Mouse (Mus musculus): ENCODE results near the gene Ccdc96. TPM values are rescaled to one million over a fixed set of nuclear protein-coding genes. Genes with fewer than 3 reads are reported as not detected.

The Ccdc96 gene
- polyA plus RNA-seq, 1 experiment from 2014 or later, result 0.74 TPM

DNA sequence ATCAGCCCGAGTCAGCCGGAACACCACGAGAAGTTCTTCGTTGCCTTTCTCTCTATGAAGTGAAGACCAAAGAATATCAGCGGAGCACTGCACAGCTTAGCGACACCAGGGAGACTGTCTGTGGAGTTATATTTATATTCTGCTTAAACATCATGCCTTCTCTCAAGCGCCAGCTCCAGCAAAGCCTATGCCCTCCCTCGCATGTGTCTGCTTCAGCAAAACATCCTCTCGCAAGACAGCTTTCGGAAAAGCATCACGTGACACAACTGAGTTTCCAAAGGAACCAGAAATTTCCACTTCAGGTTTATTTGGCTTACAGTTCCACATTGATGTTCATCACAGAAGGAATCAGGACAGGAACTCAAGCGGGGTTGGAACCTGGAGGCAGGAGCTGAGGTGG is 36.5 kb upstream of the Ccdc96 start:
- TF ChIP-seq CTCF (IDR thresholded peaks at IDR 0.05; ENCODE audit: low read depth), result no peak
- Histone ChIP-seq H3K4me2 (ENCODE audit: low read length) (no peak overlapping the region), H3K4me3 (replicated peaks; ENCODE audit: low read depth, low read length) (no peak overlapping the region), H3K36me3 (ENCODE audit: insufficient read depth, low read length) (no peaks in the 10 kb centered on the region), H3K27ac (no peak overlapping the region), H3K9ac (ENCODE audit: low read depth, low read length) (no peak overlapping the region), H3K4me1 (replicated peaks; ENCODE audit: insufficient read depth, low read length) (no peaks in the 10 kb centered on the region), H3K27me3 (ENCODE audit: insufficient read depth, low read length) (no peaks in the 10 kb centered on the region), H3K9me3 (replicated peaks; ENCODE audit: low read length) (no peaks in the 10 kb centered on the region)
- ATAC-seq (replicated peaks; ENCODE audit: low FRiP score, low read depth) (no peak), DNase-seq (ENCODE audit: low spot score) (no peak)
- 91% methylated on average over 12 of the region's 12 CpGs for WGBS

DNA sequence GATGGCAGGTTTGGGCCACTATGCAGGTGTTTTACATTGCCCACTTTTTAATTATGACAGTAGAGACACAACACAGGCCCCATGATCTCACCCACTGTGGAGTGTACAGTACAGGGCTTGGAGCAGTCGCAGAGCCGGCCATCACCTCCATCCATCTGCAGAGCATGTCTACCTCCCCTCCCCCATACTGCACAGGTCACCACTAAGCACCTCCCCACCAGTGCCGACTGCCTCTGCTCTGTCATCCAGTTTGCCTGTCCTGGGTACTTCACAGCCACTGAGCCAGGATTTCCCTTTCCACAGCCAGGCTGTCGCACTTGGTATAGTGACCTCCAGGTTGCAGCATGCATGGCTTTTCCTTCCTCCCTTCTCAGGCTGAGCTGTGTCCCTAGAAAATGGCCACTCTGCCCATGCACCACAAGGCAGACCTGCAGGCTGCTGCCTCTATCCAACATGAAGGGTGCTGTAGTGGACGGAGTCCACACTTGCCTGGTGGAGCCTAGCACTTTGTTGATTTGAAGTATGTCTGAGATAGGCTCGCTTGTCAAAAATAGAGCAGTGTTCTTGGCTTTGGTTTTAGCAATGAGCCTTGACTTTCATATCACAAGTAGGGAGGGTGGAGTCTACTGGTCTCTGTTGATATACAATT is 34.6 kb upstream of the Ccdc96 start:
- no peaks in the 10 kb centered on the region for H3K27me3 ChIP-seq (ENCODE audit: insufficient read depth, low read length)
- WGBS, result 61% methylated on average over 6 of the region's 6 CpGs
- ATAC-seq (replicated peaks; ENCODE audit: low FRiP score, low read depth), result no peak
- DNase-seq (ENCODE audit: low spot score), result no peak
- no peak overlapping the region for H3K4me3 ChIP-seq (replicated peaks; ENCODE audit: low read depth, low read length)
- H3K4me2 ChIP-seq (ENCODE audit: low read length), result no peak overlapping the region
- no peaks in the 10 kb centered on the region for H3K36me3 ChIP-seq (ENCODE audit: insufficient read depth, low read length)
- no peaks in the 10 kb centered on the region for H3K9me3 ChIP-seq (replicated peaks; ENCODE audit: low read length)
- H3K9ac ChIP-seq (ENCODE audit: low read depth, low read length), result no peak overlapping the region
- H3K4me1 ChIP-seq (replicated peaks; ENCODE audit: insufficient read depth, low read length), result no peaks in the 10 kb centered on the region
- H3K27ac ChIP-seq, result no peak overlapping the region
- TF ChIP-seq CTCF (IDR thresholded peaks at IDR 0.05; ENCODE audit: low read depth), result no peak

DNA sequence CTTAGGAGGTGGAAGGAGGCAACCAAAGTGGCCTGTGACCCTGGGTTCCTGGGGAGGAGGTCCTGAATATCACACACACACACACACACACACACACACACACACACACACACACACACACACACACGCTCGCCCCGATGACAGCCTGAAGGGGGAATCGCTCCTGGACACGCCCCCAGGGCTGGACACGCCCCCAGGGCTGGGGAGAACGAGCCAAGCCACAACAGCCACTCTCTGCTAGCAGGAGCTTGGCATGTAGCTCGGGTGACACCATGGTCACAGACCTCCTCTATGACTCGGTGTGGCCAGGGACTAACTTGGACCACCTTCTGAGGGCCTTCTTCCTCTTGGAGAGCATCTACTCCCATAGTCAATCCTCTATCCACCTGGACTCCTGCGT is 33.3 kb upstream of the Ccdc96 start:
- Histone ChIP-seq H3K27me3 (ENCODE audit: insufficient read depth, low read length) (no peaks in the 10 kb centered on the region), H3K9ac (ENCODE audit: low read depth, low read length) (no peak overlapping the region), H3K4me2 (ENCODE audit: low read length) (no peak overlapping the region), H3K4me3 (replicated peaks; ENCODE audit: low read depth, low read length) (no peak overlapping the region), H3K9me3 (replicated peaks; ENCODE audit: low read length) (no peaks in the 10 kb centered on the region), H3K36me3 (ENCODE audit: insufficient read depth, low read length) (no peaks in the 10 kb centered on the region), H3K4me1 (replicated peaks; ENCODE audit: insufficient read depth, low read length) (no peaks in the 10 kb centered on the region), H3K27ac (no peak overlapping the region)
- TF ChIP-seq CTCF (IDR thresholded peaks at IDR 0.05; ENCODE audit: low read depth), result no peak
- ATAC-seq (replicated peaks; ENCODE audit: low FRiP score, low read depth) (no peak), DNase-seq (ENCODE audit: low spot score) (no peak)
- 19% methylated on average over 10 of the region's 10 CpGs for WGBS

DNA sequence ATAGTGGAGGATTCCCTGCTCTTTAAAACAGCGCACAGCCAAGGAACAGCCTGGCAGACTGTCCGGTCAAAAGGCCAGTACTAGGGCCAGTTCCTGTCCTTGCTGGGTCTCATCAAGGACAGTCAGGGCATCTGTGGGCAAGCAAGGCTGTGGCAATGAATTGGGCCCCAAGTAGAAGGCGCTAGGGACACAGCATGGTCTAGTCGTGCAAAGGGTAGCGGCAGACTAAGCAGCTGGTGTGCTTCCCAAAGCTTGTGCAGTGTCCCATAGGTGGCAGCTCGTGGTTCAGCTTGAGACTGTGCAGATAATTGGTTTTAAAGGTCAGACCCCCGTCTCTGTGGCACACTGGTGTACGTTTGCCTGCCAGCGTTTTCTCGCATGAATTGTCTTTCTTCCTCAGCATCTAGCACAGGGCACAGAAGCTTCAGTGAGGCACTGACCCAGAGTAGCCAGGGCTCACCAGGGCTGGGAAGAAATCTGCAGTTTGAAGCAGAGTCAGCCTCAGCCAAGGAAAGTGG is 32.5 kb upstream of the Ccdc96 start:
- Histone ChIP-seq H3K27ac (no peak overlapping the region), H3K4me2 (ENCODE audit: low read length) (no peak overlapping the region), H3K27me3 (ENCODE audit: insufficient read depth, low read length) (no peaks in the 10 kb centered on the region), H3K9ac (ENCODE audit: low read depth, low read length) (no peak overlapping the region), H3K4me3 (replicated peaks; ENCODE audit: low read depth, low read length) (no peak overlapping the region), H3K9me3 (replicated peaks; ENCODE audit: low read length) (no peaks in the 10 kb centered on the region), H3K4me1 (replicated peaks; ENCODE audit: insufficient read depth, low read length) (no peaks in the 10 kb centered on the region), H3K36me3 (ENCODE audit: insufficient read depth, low read length) (no peaks in the 10 kb centered on the region)
- TF ChIP-seq CTCF (IDR thresholded peaks at IDR 0.05; ENCODE audit: low read depth), result no peak
- ATAC-seq (replicated peaks; ENCODE audit: low FRiP score, low read depth) (no peak), DNase-seq (ENCODE audit: low spot score) (no peak)
- 50% methylated on average over 10 of the region's 10 CpGs for WGBS

DNA sequence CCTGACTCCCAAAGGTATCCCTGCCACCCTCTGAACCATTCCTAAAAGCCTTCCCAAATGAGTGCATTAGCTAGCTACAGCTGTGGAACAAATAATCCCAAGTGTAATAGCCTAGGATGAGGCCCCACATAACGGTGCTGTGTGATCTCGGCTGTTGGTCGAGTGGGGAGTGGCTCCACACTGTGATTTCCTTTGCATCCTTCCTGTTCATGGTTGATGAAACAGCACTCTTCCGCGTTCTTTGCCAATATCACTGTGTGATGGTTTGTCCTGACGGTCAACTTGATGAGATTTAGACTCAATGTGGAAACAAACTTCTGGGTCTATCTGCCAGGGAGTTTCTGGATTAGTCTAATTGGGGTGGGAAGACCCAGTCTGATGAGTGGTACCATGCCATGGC is 31.6 kb upstream of the Ccdc96 start:
- Histone ChIP-seq H3K36me3 (ENCODE audit: insufficient read depth, low read length) (no peaks in the 10 kb centered on the region), H3K4me3 (replicated peaks; ENCODE audit: low read depth, low read length) (no peak overlapping the region), H3K9me3 (replicated peaks; ENCODE audit: low read length) (no peaks in the 10 kb centered on the region), H3K27ac (no peak overlapping the region), H3K9ac (ENCODE audit: low read depth, low read length) (no peak overlapping the region), H3K4me1 (replicated peaks; ENCODE audit: insufficient read depth, low read length) (no peaks in the 10 kb centered on the region), H3K27me3 (ENCODE audit: insufficient read depth, low read length) (no peaks in the 10 kb centered on the region), H3K4me2 (ENCODE audit: low read length) (no peak overlapping the region)
- no peak for DNase-seq (ENCODE audit: low spot score)
- 71% methylated on average over 6 of the region's 6 CpGs for WGBS
- no peak for ATAC-seq (replicated peaks; ENCODE audit: low FRiP score, low read depth)
- TF ChIP-seq CTCF (IDR thresholded peaks at IDR 0.05; ENCODE audit: low read depth), result no peak

DNA sequence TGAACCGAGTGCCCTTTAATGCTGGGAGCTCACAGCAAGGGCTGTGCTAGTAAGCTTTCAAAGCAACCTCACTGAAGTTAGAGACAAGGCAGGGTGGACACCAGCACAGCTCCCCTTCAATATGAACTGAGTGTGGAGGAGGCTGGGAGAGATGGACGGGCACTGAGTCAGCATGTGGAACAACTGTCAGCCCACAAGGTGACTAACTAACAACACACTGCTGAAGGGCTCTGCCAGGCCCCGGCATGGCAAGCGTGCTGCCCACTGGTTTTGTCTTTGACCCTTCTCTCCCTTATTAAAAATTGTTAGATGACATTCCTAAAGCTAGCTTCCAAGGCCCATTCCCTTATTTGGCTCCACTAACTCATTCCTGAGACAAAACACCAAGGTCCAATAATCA is 26.7 kb upstream of the Ccdc96 start:
- no peaks in the 10 kb centered on the region for H3K27me3 ChIP-seq (ENCODE audit: insufficient read depth, low read length)
- DNase-seq (ENCODE audit: low spot score) (no peak), ATAC-seq (replicated peaks; ENCODE audit: low FRiP score, low read depth) (no peak)
- H3K9me3 ChIP-seq (replicated peaks; ENCODE audit: low read length), result no peaks in the 10 kb centered on the region
- H3K4me2 ChIP-seq (ENCODE audit: low read length), result no peak overlapping the region
- no peak for TF ChIP-seq CTCF (IDR thresholded peaks at IDR 0.05; ENCODE audit: low read depth)
- no peak overlapping the region for H3K4me3 ChIP-seq (replicated peaks; ENCODE audit: low read depth, low read length)
- WGBS, result 74% methylated on average over 4 of the region's 4 CpGs
- no peaks in the 10 kb centered on the region for H3K4me1 ChIP-seq (replicated peaks; ENCODE audit: insufficient read depth, low read length)
- H3K27ac ChIP-seq, result no peak overlapping the region
- H3K9ac ChIP-seq (ENCODE audit: low read depth, low read length), result no peak overlapping the region
- H3K36me3 ChIP-seq (ENCODE audit: insufficient read depth, low read length), result no peaks in the 10 kb centered on the region

DNA sequence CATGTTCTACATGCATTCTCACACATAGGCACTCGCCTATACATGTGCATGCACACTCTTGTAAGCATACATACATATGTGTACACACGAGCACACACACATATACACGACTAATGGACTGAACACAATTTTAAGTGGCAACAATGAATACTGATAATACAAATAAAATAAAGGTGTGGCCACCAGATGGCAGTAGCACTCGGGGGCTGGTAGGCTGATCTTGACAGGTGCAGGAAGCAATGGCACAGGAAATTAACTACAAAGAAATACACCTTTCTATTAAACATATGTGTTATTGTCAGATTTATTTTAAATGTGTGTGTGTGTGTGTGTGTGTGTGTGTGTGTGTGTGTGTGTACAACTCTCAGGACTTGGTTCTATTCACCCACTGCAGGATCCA is 25.5 kb upstream of the Ccdc96 start:
- Histone ChIP-seq H3K27ac (no peak overlapping the region), H3K4me3 (replicated peaks; ENCODE audit: low read depth, low read length) (no peak overlapping the region), H3K9ac (ENCODE audit: low read depth, low read length) (no peak overlapping the region), H3K27me3 (ENCODE audit: insufficient read depth, low read length) (no peaks in the 10 kb centered on the region), H3K36me3 (ENCODE audit: insufficient read depth, low read length) (no peaks in the 10 kb centered on the region), H3K4me2 (ENCODE audit: low read length) (no peak overlapping the region), H3K9me3 (replicated peaks; ENCODE audit: low read length) (no peaks in the 10 kb centered on the region), H3K4me1 (replicated peaks; ENCODE audit: insufficient read depth, low read length) (0 out of 2 replicates have a peak, but pooled peaks cover 5% of the 10 kb centered on the region)
- DNase-seq (ENCODE audit: low spot score) (peak; percentile 72), ATAC-seq (replicated peaks; ENCODE audit: low FRiP score, low read depth) (no peak)
- 11% methylated on average over 4 of the region's 4 CpGs for WGBS
- peak; percentile 91 for TF ChIP-seq CTCF (IDR thresholded peaks at IDR 0.05; ENCODE audit: low read depth)

Measured in kidney, postnatal 0 days (tissue).